Mouse (Mus musculus) intestine, embryonic 16.5 days (tissue): ENCODE data around the gene Stap2. TPM values are rescaled to one million over a fixed set of nuclear protein-coding genes. Genes with fewer than 3 reads are reported as not detected.

ENCODE experiments used
- ATAC-seq: fragments of 200-750 bp; cut with Nextera tagmentation; 2 replicates; pipeline ENCODE4 v1.8.0; 2017; ENCODE audit warnings: moderate TSS enrichment, moderate library complexity
- H3K27ac ChIP-seq: fragments of 300-500 bp; sonication (generic); 2 replicates; pipeline ENCODE4 v1.5.1; 2014; ENCODE audit warnings: mild to moderate bottlenecking, low read length
- H3K27me3 ChIP-seq: fragments of 300-500 bp; sonication (generic); replicated peaks from 2 replicates; pipeline ENCODE4 v1.6.1; 2014; ENCODE audit warnings: low read length, control low read depth, mixed read lengths; ENCODE audit not compliant: control insufficient read depth, insufficient read depth
- H3K36me3 ChIP-seq: fragments of 300-500 bp; sonication (generic); 2 replicates; pipeline ENCODE4 v1.6.1; 2014; ENCODE audit warnings: low read length, control low read depth; ENCODE audit not compliant: control insufficient read depth, insufficient read depth
- H3K4me1 ChIP-seq: fragments of 300-500 bp; sonication (generic); 2 replicates; pipeline ENCODE4 v1.6.1; 2014; ENCODE audit warnings: low read length, control low read depth, mixed read lengths; ENCODE audit not compliant: control insufficient read depth, insufficient read depth
- H3K4me2 ChIP-seq: fragments of 300-500 bp; sonication (generic); 2 replicates; pipeline ENCODE4 v1.6.1; 2014; ENCODE audit warnings: low read depth, low read length, control low read depth
- H3K4me3 ChIP-seq: fragments of 300-500 bp; sonication (generic); 2 replicates; pipeline ENCODE4 v1.5.1; 2014; ENCODE audit warnings: mild to moderate bottlenecking, low read length
- H3K9ac ChIP-seq: fragments of 300-500 bp; sonication (generic); 2 replicates; pipeline ENCODE4 v1.6.1; 2014; ENCODE audit warnings: low read depth, low read length
- H3K9me3 ChIP-seq: fragments of 300-500 bp; sonication (generic); 2 replicates; pipeline ENCODE4 v1.6.1; 2016; ENCODE audit warnings: low read length, control low read depth; ENCODE audit not compliant: control insufficient read depth
- WGBS: fragments of 180-500 bp; shearing (Covaris S2); extraction: QIAGEN DNeasy Blood & Tissue Kit; methylation state at CpG from one replicate; pipeline ENCODE4 v1.1.7; 2014; 5-methylcytosine and 5-hydroxymethylcytosine counted together
- polyA plus RNA-seq: library from polyadenylated mRNA; unstranded; fragments of >200 nt; fragmentation: Nextera tagmentation; extraction: Ambion mirVana; gene quantifications from 2 replicates; pipeline ENCODE4 v1.2.1, GENCODE M21; 2015

Gene Stap2
- polyA plus RNA-seq, 1 experiment from 2014 or later: 65.6 TPM

- ATAC-seq: no peak
These were observed 5.4 kb downstream of the Stap2 start for GRCm38 (mm10) chr17:55999794-56000499.

GRCm38 (mm10) chr17:55996007-55996406 is 9.4 kb downstream of the Stap2 start:
- peak; percentile 73 for ATAC-seq
- Histone ChIP-seq H3K4me3 (no peak overlapping the region), H3K9me3 (no peaks in the 10 kb centered on the region), H3K27me3 (peaks cover 2% of the 10 kb centered on the region; the same call in 1 of the 2 replicates), H3K36me3 (peaks cover 5% of the 10 kb centered on the region), H3K9ac (0 out of 2 replicates have a peak overlapping the region, but pooled peaks have one; percentile 4), H3K27ac (no peak overlapping the region), H3K4me1 (peaks cover 8% of the 10 kb centered on the region), H3K4me2 (no peak overlapping the region)
- 75% methylated on average over 15 of the region's 15 CpGs for WGBS

More at GRCm38 (mm10) chr17:55999794-56000499, 5.4 kb downstream of the Stap2 start:
- peaks cover 11% of the 10 kb centered on the region for H3K4me1 ChIP-seq
- H3K9ac ChIP-seq: no peak overlapping the region
- H3K4me2 ChIP-seq: no peak overlapping the region
- H3K36me3 ChIP-seq: peaks cover 8% of the 10 kb centered on the region
- no peaks in the 10 kb centered on the region for H3K9me3 ChIP-seq
- peaks cover 2% of the 10 kb centered on the region; the same call in 1 of the 2 replicates for H3K27me3 ChIP-seq
- no peak overlapping the region for H3K4me3 ChIP-seq
- no peak overlapping the region for H3K27ac ChIP-seq
- WGBS: 16% methylated on average over 30 of the region's 30 CpGs

GRCm38 (mm10) chr17:55990278-55990898 is 15.0 kb downstream of the Stap2 start:
- Histone ChIP-seq H3K4me2 (no peak overlapping the region), H3K9ac (no peak overlapping the region), H3K9me3 (no peaks in the 10 kb centered on the region), H3K27ac (no peak overlapping the region), H3K4me1 (0 out of 2 replicates have a peak, but pooled peaks cover 7% of the 10 kb centered on the region), H3K4me3 (no peak overlapping the region), H3K36me3 (no peaks in the 10 kb centered on the region), H3K27me3 (no peaks in the 10 kb centered on the region)
- ATAC-seq: peak; percentile 80
- WGBS: 61% methylated on average over 8 of the region's 8 CpGs

- 8% methylated on average over 35 of the region's 35 CpGs for WGBS
These were observed 19.1 kb downstream of the Stap2 start, which contains the start of gene Fsd1 for GRCm38 (mm10) chr17:55986030-55986961. Gene Fsd1, plus strand, starts transcription at chr17:55986509.

GRCm38 (mm10) chr17:55977301-55977700 is 28.1 kb downstream of the Stap2 start:
- Histone ChIP-seq H3K4me3 (no peak overlapping the region), H3K9ac (no peak overlapping the region), H3K4me2 (no peak overlapping the region), H3K36me3 (no peaks in the 10 kb centered on the region), H3K27ac (no peak overlapping the region), H3K27me3 (no peaks in the 10 kb centered on the region), H3K4me1 (peaks cover 8% of the 10 kb centered on the region), H3K9me3 (no peaks in the 10 kb centered on the region)
- no peak for ATAC-seq
- WGBS: 34% methylated on average over 3 of the region's 3 CpGs

More at GRCm38 (mm10) chr17:55986030-55986961, 19.1 kb downstream of the Stap2 start, which contains the start of gene Fsd1:
- 0 out of 2 replicates have a peak, but pooled peaks cover 7% of the 10 kb centered on the region for H3K4me1 ChIP-seq
- peak within 1 kb of the TSS; percentile 49 for H3K4me3 ChIP-seq
- peak within 1 kb of the TSS; percentile 58 for H3K4me2 ChIP-seq
- peak within 1 kb of the TSS; percentile 65 for H3K9ac ChIP-seq
- H3K27me3 ChIP-seq: no peaks in the 10 kb centered on the region
- no peaks in the 10 kb centered on the region; the same call in 1 of the 2 replicates for H3K9me3 ChIP-seq
- H3K36me3 ChIP-seq: no peaks in the 10 kb centered on the region
- no peak within 1 kb of the TSS for H3K27ac ChIP-seq
- ATAC-seq: no peak

GRCm38 (mm10) chr17:55976255-55976862 is 29.0 kb downstream of the Stap2 start:
- Histone ChIP-seq H3K4me3 (no peak overlapping the region), H3K27ac (no peak overlapping the region), H3K9me3 (no peaks in the 10 kb centered on the region), H3K4me1 (peaks cover 8% of the 10 kb centered on the region), H3K4me2 (peak overlapping the region; percentile 15; the same call in 1 of the 2 replicates), H3K9ac (no peak overlapping the region), H3K36me3 (no peaks in the 10 kb centered on the region), H3K27me3 (no peaks in the 10 kb centered on the region)
- 15% methylated on average over 13 of the region's 13 CpGs for WGBS
- peak; percentile 90 for ATAC-seq

- ATAC-seq: no peak
- Histone ChIP-seq H3K9ac (no peak overlapping the region), H3K4me1 (peaks cover 21% of the 10 kb centered on the region), H3K27ac (no peak overlapping the region), H3K4me2 (no peak overlapping the region; the same call in 1 of the 2 replicates), H3K9me3 (no peaks in the 10 kb centered on the region), H3K36me3 (0 out of 2 replicates have a peak, but pooled peaks cover 2% of the 10 kb centered on the region), H3K4me3 (no peak overlapping the region), H3K27me3 (peaks cover 10% of the 10 kb centered on the region)
- 39% methylated on average over 22 of the region's 22 CpGs for WGBS
These were observed 33.9 kb downstream of the Stap2 start for GRCm38 (mm10) chr17:55971453-55971852.

GRCm38 (mm10) chr17:55969966-55970891 is 35.2 kb downstream of the Stap2 start, which contains the start of gene Shd:
Gene Shd, plus strand, starts transcription at chr17:55970467.
- H3K27ac ChIP-seq: no peak within 1 kb of the TSS
- peak within 1 kb of the TSS; percentile 72 for H3K9ac ChIP-seq
- H3K4me2 ChIP-seq: peak within 1 kb of the TSS; percentile 98
- H3K4me1 ChIP-seq: peaks cover 17% of the 10 kb centered on the region; the same call in 1 of the 2 replicates
- WGBS: 10% methylated on average over 42 of the region's 55 CpGs
- 0 out of 2 replicates have a peak, but pooled peaks cover 2% of the 10 kb centered on the region for H3K36me3 ChIP-seq
- peak; percentile 64 for ATAC-seq
- peaks cover 10% of the 10 kb centered on the region for H3K27me3 ChIP-seq
- H3K4me3 ChIP-seq: peak within 1 kb of the TSS; percentile 57
- no peaks in the 10 kb centered on the region for H3K9me3 ChIP-seq
